Comparison of ENCODE assay signal across 8 mouse cellular contexts in genomic region chr15:62571803-62572202, GRCm38 (mm10).
A peak's percentile ranks its signal among the peaks of the same experiment; 100 is the strongest.
DNase-seq lines count a peak whose midpoint lies in the region.

No protein-coding gene starts in this region.

- peak; percentile 23 to 40 for DNase-seq in heart, postnatal 10 days
- no peak for DNase-seq in heart, adult 8-10 months (ENCODE audit: low spot score)
- peak; percentile 87 for DNase-seq in brain, adult 2 months (ENCODE audit: low read depth, low spot score)
- peak; percentile 88 to 91 for DNase-seq in cerebellum, postnatal 36 days
- peak; percentile 50 for DNase-seq in layer of hippocampus, adult 9-11 months
- no peak for DNase-seq in thymus, postnatal 0 days (ENCODE audit: low spot score)
- no peak for DNase-seq in spleen, postnatal 14 days (ENCODE audit: low spot score in 2 of 2)
- no peak for DNase-seq in thymus, postnatal 10 days (ENCODE audit: low spot score in 2 of 2)

- intact Hi-C loops in heart, postnatal 10 days (cut with DNase I): no loop called here

Comparison
In these comparisons a context has a peak if more than half of its experiments do, and no peak if none do; other contexts are left out.
1. DNase-seq: peak in heart, postnatal 10 days (2 of 2), brain, adult 2 months (single experiment), cerebellum, postnatal 36 days (2 of 2) and layer of hippocampus, adult 9-11 months (single experiment); none in heart, adult 8-10 months (single experiment), thymus, postnatal 0 days (single experiment), spleen, postnatal 14 days (0 of 2) and thymus, postnatal 10 days (0 of 2).